Mouse (Mus musculus): Measurements from ENCODE around the gene Mpeg1.

Gene Mpeg1

GRCm38 (mm10) chr19:12465530-12466144 lies 5.1 kb downstream of the Mpeg1 start:
- no peak for DNase-seq

GRCm38 (mm10) chr19:12466204-12466603 lies 5.6 kb downstream of the Mpeg1 start:
- peak; percentile 41 for DNase-seq

- DNase-seq = peak; percentile 41
Observed at GRCm38 (mm10) chr19:12467436-12467835, 6.9 kb downstream of the Mpeg1 start.

- no peak for DNase-seq
Observed at GRCm38 (mm10) chr19:12471866-12472265, 11.3 kb downstream of the Mpeg1 start.

GRCm38 (mm10) chr19:12472381-12472976 lies 11.9 kb downstream of the Mpeg1 start:
- no peak for DNase-seq

GRCm38 (mm10) chr19:12473201-12473641 lies 12.6 kb downstream of the Mpeg1 start:
- DNase-seq = no peak

- DNase-seq = no peak
Observed at GRCm38 (mm10) chr19:12473951-12474350, 13.4 kb downstream of the Mpeg1 start.

GRCm38 (mm10) chr19:12475380-12476250 lies 15.0 kb downstream of the Mpeg1 start:
- DNase-seq = peak; percentile 82

- DNase-seq = no peak
Observed at GRCm38 (mm10) chr19:12476721-12477270, 16.2 kb downstream of the Mpeg1 start.

GRCm38 (mm10) chr19:12478369-12478768 lies 17.8 kb downstream of the Mpeg1 start:
- DNase-seq = no peak

GRCm38 (mm10) chr19:12483782-12484181 lies 23.2 kb downstream of the Mpeg1 start:
- no peak for DNase-seq

- DNase-seq = no peak
Observed at GRCm38 (mm10) chr19:12484210-12484609, 23.6 kb downstream of the Mpeg1 start.

GRCm38 (mm10) chr19:12485223-12485622 lies 24.6 kb downstream of the Mpeg1 start:
- DNase-seq = no peak

- DNase-seq = no peak
Observed at GRCm38 (mm10) chr19:12485631-12486030, 25.1 kb downstream of the Mpeg1 start.

- no peak for DNase-seq
Observed at GRCm38 (mm10) chr19:12486875-12487274, 26.3 kb downstream of the Mpeg1 start.

GRCm38 (mm10) chr19:12487511-12488204 lies 27.1 kb downstream of the Mpeg1 start:
- no peak for DNase-seq

GRCm38 (mm10) chr19:12488205-12488966 lies 27.8 kb downstream of the Mpeg1 start:
- DNase-seq = no peak

GRCm38 (mm10) chr19:12488969-12489674 lies 28.5 kb downstream of the Mpeg1 start:
- no peak for DNase-seq

GRCm38 (mm10) chr19:12489675-12490570 lies 29.3 kb downstream of the Mpeg1 start:
- DNase-seq = no peak

GRCm38 (mm10) chr19:12491636-12492035 lies 31.1 kb downstream of the Mpeg1 start:
- no peak for DNase-seq

Measured in right cerebral cortex, postnatal 4 days (tissue).